Mouse (Mus musculus): Measurements from ENCODE around the gene Ptdss2. TPM values are rescaled to one million over a fixed set of nuclear protein-coding genes. Genes with fewer than 3 reads are reported as not detected.

The Ptdss2 gene
- polyA plus RNA-seq, 1 experiment from 2014 or later = 77.4 TPM

- Histone ChIP-seq H3K36me3 (peaks cover 38% of the 10 kb centered on the region), H3K4me2 (replicated peaks) (no peak overlapping the region), H3K27ac (no peak overlapping the region), H3K4me1 (replicated peaks) (peaks cover 32% of the 10 kb centered on the region), H3K9me3 (no peaks in the 10 kb centered on the region), H3K27me3 (no peaks in the 10 kb centered on the region), H3K9ac (replicated peaks) (no peak overlapping the region; the same call in 1 of the 2 replicates), H3K4me3 (replicated peaks) (no peak overlapping the region)
- WGBS = 87% methylated on average over 14 of the region's 14 CpGs
- ATAC-seq = no peak
Observed at GRCm38 (mm10) chr7:141191036-141191435, 68.9 kb downstream of the Ptdss2 start.

- peak overlapping the region; percentile 97; the same call in 1 of the 2 replicates for H3K9ac ChIP-seq (replicated peaks)
- no peak overlapping the region for H3K27ac ChIP-seq
- peak overlapping the region; percentile 77 for H3K4me3 ChIP-seq (replicated peaks)
- H3K36me3 ChIP-seq = peaks cover 38% of the 10 kb centered on the region
- 90% methylated on average over 24 of the region's 24 CpGs for WGBS
- peaks cover 32% of the 10 kb centered on the region for H3K4me1 ChIP-seq (replicated peaks)
- H3K9me3 ChIP-seq = no peaks in the 10 kb centered on the region
- no peaks in the 10 kb centered on the region for H3K27me3 ChIP-seq
- peak overlapping the region; percentile 98 for H3K4me2 ChIP-seq (replicated peaks)
- ATAC-seq = no peak
Observed at GRCm38 (mm10) chr7:141191796-141192685, 69.9 kb downstream of the Ptdss2 start.

GRCm38 (mm10) chr7:141192776-141193347 lies 70.7 kb downstream of the Ptdss2 start:
- Histone ChIP-seq H3K4me2 (replicated peaks) (peak overlapping the region; percentile 98), H3K27ac (peak overlapping the region; percentile 83), H3K4me3 (replicated peaks) (peak overlapping the region; percentile 77), H3K9ac (replicated peaks) (peak overlapping the region; percentile 97), H3K4me1 (replicated peaks) (peaks cover 32% of the 10 kb centered on the region), H3K9me3 (no peaks in the 10 kb centered on the region), H3K27me3 (no peaks in the 10 kb centered on the region), H3K36me3 (peaks cover 38% of the 10 kb centered on the region)
- no peak for ATAC-seq
- WGBS = 29% methylated on average over 12 of the region's 12 CpGs

DNA sequence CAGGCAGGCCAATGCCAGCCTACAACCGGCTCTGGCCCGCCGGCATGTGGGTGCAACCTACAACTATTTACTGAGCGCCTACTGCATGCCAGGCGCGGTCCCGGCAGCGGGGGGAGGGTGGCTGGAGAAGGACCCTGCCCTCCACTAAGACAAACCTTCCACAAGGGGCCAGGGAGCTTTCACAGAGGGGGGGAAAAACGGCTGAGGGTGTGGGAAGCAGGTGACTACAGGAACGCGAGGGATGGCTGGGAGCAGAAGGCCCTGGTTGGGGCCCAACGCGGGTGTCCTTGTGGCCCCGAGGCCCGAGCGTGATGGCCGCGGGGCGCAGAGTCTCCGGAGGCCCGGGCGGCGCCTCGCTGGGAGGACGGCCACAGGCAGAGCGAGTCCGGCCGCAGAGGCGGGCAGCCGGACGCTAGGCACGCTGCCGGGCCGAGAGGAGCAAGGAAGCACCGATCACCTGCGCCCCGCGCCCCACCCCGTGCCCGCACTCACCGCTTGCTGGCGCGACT lies 71.2 kb downstream of the Ptdss2 start:
- Histone ChIP-seq H3K9me3 (no peaks in the 10 kb centered on the region), H3K36me3 (peaks cover 38% of the 10 kb centered on the region), H3K9ac (replicated peaks) (peak overlapping the region; percentile 97), H3K4me1 (replicated peaks) (peaks cover 32% of the 10 kb centered on the region), H3K4me2 (replicated peaks) (peak overlapping the region; percentile 98), H3K27ac (peak overlapping the region; percentile 83), H3K27me3 (no peaks in the 10 kb centered on the region), H3K4me3 (replicated peaks) (peak overlapping the region; percentile 77)
- peak; percentile 67 for ATAC-seq
- 1% methylated on average over 42 of the region's 43 CpGs for WGBS

GRCm38 (mm10) chr7:141193948-141194347 lies 71.8 kb downstream of the Ptdss2 start, which contains the start of the genes Hras and Lrrc56:
Gene Hras, minus strand, starts transcription at chr7:141194005.
Gene Lrrc56, plus strand, starts transcription at chr7:141194157.
- peak within 1 kb of the TSS; percentile 85 for H3K27ac ChIP-seq
- peak within 1 kb of the TSS; percentile 77 for H3K4me3 ChIP-seq (replicated peaks)
- H3K9ac ChIP-seq (replicated peaks) = peak within 1 kb of the TSS; percentile 97
- peaks cover 32% of the 10 kb centered on the region for H3K4me1 ChIP-seq (replicated peaks)
- WGBS = under 1% methylated on average over 36 of the region's 39 CpGs
- peak within 1 kb of the TSS; percentile 98 for H3K4me2 ChIP-seq (replicated peaks)
- H3K9me3 ChIP-seq = no peaks in the 10 kb centered on the region
- H3K36me3 ChIP-seq = peaks cover 34% of the 10 kb centered on the region
- peak; percentile 93 for ATAC-seq
- no peaks in the 10 kb centered on the region for H3K27me3 ChIP-seq

DNA sequence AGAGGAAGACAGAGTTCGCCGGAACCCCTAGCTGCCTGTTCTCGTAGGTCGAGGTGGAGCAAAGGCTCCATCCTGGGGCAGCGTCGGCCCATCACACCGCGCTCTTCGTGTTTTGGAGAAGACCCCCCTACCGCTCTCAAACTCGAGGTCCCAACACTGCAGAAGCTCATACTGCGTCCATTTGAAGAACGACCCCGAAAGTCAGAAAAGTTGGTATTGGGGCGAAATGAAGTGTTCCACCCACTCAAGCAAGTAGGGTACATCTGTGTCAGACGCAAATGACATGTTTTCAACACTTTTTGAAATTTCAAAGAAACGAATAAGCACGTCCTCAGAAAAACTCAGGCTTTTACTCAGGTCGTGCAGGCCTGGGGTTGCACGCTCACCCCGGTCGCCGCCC lies 72.2 kb downstream of the Ptdss2 start:
- H3K4me1 ChIP-seq (replicated peaks) = peaks cover 32% of the 10 kb centered on the region
- peaks cover 30% of the 10 kb centered on the region for H3K36me3 ChIP-seq
- no peaks in the 10 kb centered on the region for H3K9me3 ChIP-seq
- under 1% methylated on average over 23 of the region's 23 CpGs for WGBS
- H3K27ac ChIP-seq = peak overlapping the region; percentile 85
- H3K4me2 ChIP-seq (replicated peaks) = peak overlapping the region; percentile 98
- no peak for ATAC-seq
- peak overlapping the region; percentile 70 for H3K9ac ChIP-seq (replicated peaks)
- H3K4me3 ChIP-seq (replicated peaks) = peak overlapping the region; percentile 77
- no peaks in the 10 kb centered on the region for H3K27me3 ChIP-seq

DNA sequence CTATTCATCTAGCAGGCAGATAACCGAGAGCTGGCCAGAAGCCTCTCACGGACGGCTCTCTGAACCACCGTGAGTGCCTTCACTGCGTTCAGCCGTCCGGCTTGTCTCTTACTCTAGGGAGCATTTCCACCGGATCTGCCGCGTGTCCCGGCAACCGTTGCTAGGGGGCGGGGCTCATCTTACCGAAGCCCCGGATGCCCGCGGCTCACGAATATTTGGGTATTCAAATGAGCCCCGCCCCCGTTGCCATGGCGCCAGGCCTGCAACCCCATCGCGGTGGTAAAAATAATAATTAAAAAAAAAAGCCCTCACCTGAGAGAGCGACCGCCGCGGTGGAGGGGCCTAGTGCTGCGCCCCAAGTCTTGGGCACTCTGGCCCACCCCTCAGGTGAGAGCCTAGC lies 72.6 kb downstream of the Ptdss2 start:
- H3K4me1 ChIP-seq (replicated peaks) = peaks cover 32% of the 10 kb centered on the region

GRCm38 (mm10) chr7:141195754-141196153 lies 73.6 kb downstream of the Ptdss2 start:
- H3K27me3 ChIP-seq = no peaks in the 10 kb centered on the region
- no peak for ATAC-seq
- peak overlapping the region; percentile 77; the same call in 1 of the 2 replicates for H3K4me3 ChIP-seq (replicated peaks)
- no peaks in the 10 kb centered on the region for H3K9me3 ChIP-seq
- peaks cover 32% of the 10 kb centered on the region for H3K4me1 ChIP-seq (replicated peaks)
- peaks cover 16% of the 10 kb centered on the region for H3K36me3 ChIP-seq
- peak overlapping the region; percentile 98 for H3K4me2 ChIP-seq (replicated peaks)
- no peak overlapping the region; the same call in 1 of the 2 replicates for H3K9ac ChIP-seq (replicated peaks)
- no peak overlapping the region for H3K27ac ChIP-seq
- 96% methylated on average over 2 of the region's 2 CpGs for WGBS

More for the DNA sequence above, 72.6 kb downstream of the Ptdss2 start:
- Histone ChIP-seq H3K9me3 (no peaks in the 10 kb centered on the region), H3K36me3 (peaks cover 25% of the 10 kb centered on the region), H3K27ac (peak overlapping the region; percentile 85), H3K27me3 (no peaks in the 10 kb centered on the region), H3K9ac (replicated peaks) (peak overlapping the region; percentile 70), H3K4me2 (replicated peaks) (peak overlapping the region; percentile 98), H3K4me3 (replicated peaks) (peak overlapping the region; percentile 77)
- WGBS = under 1% methylated on average over 28 of the region's 28 CpGs
- ATAC-seq = peak; percentile 39

GRCm38 (mm10) chr7:141196619-141197282 lies 74.6 kb downstream of the Ptdss2 start:
- Histone ChIP-seq H3K4me3 (replicated peaks) (no peak overlapping the region), H3K9me3 (no peaks in the 10 kb centered on the region), H3K9ac (replicated peaks) (no peak overlapping the region), H3K36me3 (peaks cover 6% of the 10 kb centered on the region), H3K4me1 (replicated peaks) (peaks cover 30% of the 10 kb centered on the region), H3K27ac (no peak overlapping the region), H3K27me3 (no peaks in the 10 kb centered on the region), H3K4me2 (replicated peaks) (no peak overlapping the region)
- no peak for ATAC-seq
- WGBS = 93% methylated on average over 8 of the region's 8 CpGs

- no peak for ATAC-seq
- Histone ChIP-seq H3K27ac (no peak overlapping the region), H3K27me3 (no peaks in the 10 kb centered on the region), H3K4me2 (replicated peaks) (no peak overlapping the region), H3K4me1 (replicated peaks) (peaks cover 16% of the 10 kb centered on the region), H3K36me3 (no peaks in the 10 kb centered on the region), H3K9ac (replicated peaks) (no peak overlapping the region), H3K4me3 (replicated peaks) (no peak overlapping the region), H3K9me3 (no peaks in the 10 kb centered on the region)
- WGBS = 97% methylated on average over 4 of the region's 4 CpGs
Observed at GRCm38 (mm10) chr7:141198121-141198520, 75.9 kb downstream of the Ptdss2 start.

DNA sequence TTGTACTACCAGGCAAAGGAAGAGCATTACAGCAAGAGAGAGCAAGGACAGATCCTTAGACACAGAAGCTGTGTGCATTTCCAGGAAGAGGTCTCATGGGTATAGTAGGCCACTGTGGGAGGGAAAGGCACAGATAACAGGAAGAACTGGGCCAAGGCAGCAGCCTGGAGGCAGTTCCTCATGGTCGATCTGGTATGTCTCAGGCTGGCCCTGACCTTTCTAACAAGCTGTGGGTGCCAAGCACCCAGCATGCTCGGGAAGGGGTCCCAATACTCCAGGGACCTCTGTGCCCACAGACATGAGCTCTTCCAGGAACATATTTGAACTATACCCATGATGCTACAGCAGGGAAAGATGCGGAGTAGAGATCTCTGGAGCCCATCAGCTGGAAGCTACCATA lies 82.4 kb downstream of the Ptdss2 start:
- H3K27ac ChIP-seq = no peak overlapping the region
- ATAC-seq = no peak
- H3K9ac ChIP-seq (replicated peaks) = no peak overlapping the region
- H3K4me3 ChIP-seq (replicated peaks) = no peak overlapping the region
- H3K4me2 ChIP-seq (replicated peaks) = no peak overlapping the region
- H3K27me3 ChIP-seq = no peaks in the 10 kb centered on the region
- H3K36me3 ChIP-seq = 0 out of 2 replicates have a peak, but pooled peaks cover 3% of the 10 kb centered on the region
- H3K4me1 ChIP-seq (replicated peaks) = no peaks in the 10 kb centered on the region
- WGBS = 88% methylated on average over 3 of the region's 3 CpGs
- no peaks in the 10 kb centered on the region for H3K9me3 ChIP-seq

Data from midbrain, embryonic 13.5 days (tissue).